Mouse (Mus musculus) intestine, embryonic 15.5 days (tissue): Measurements from ENCODE around the gene Pias4. TPM values are rescaled to one million over a fixed set of nuclear protein-coding genes. Genes with fewer than 3 reads are reported as not detected.
"Not testable (repeated sequence)": the region's sequence is repeated elsewhere in the genome, so short reads cannot be mapped to it uniquely, and the experiment has no call there.

ENCODE experiments used
- ATAC-seq: fragments of 200-750 bp; cut with Nextera tagmentation; 2 replicates; pipeline ENCODE4 v1.8.0; 2017; ENCODE audit warnings: moderate TSS enrichment, moderate library complexity
- H3K27ac ChIP-seq: fragments of 300-500 bp; sonication (generic); 2 replicates; pipeline ENCODE4 v1.5.1; 2015; ENCODE audit warnings: mild to moderate bottlenecking, inconsistent platforms
- H3K27me3 ChIP-seq: fragments of 300-500 bp; sonication (generic); replicated peaks from 2 replicates; pipeline ENCODE4 v1.6.1; 2015; ENCODE audit warnings: inconsistent platforms
- H3K36me3 ChIP-seq: fragments of 300-500 bp; sonication (generic); 2 replicates; pipeline ENCODE4 v1.6.1; 2015; ENCODE audit warnings: inconsistent platforms
- H3K4me1 ChIP-seq: fragments of 300-500 bp; sonication (generic); replicated peaks from 2 replicates; pipeline ENCODE4 v1.6.1; 2015; ENCODE audit warnings: inconsistent platforms
- H3K4me2 ChIP-seq: fragments of 300-500 bp; sonication (generic); replicated peaks from 2 replicates; pipeline ENCODE4 v1.6.1; 2015; ENCODE audit warnings: mild to moderate bottlenecking, inconsistent platforms
- H3K4me3 ChIP-seq: fragments of 300-500 bp; sonication (generic); replicated peaks from 2 replicates; pipeline ENCODE4 v1.5.1; 2015; ENCODE audit warnings: inconsistent platforms
- H3K9ac ChIP-seq: fragments of 300-500 bp; sonication (generic); 2 replicates; pipeline ENCODE4 v1.6.1; 2015; ENCODE audit warnings: inconsistent platforms
- H3K9me3 ChIP-seq: fragments of 300-500 bp; sonication (generic); 2 replicates; pipeline ENCODE4 v1.6.1; 2016; ENCODE audit warnings: inconsistent platforms
- WGBS: fragments of 180-500 bp; shearing (Covaris S2); methylation state at CpG from one replicate; pipeline ENCODE4 v1.1.7; 2015; 5-methylcytosine and 5-hydroxymethylcytosine counted together
- polyA plus RNA-seq: library from polyadenylated mRNA; unstranded; fragments of >200 nt; fragmentation: Nextera tagmentation; extraction: Ambion mirVana; gene quantifications from 2 replicates; pipeline ENCODE4 v1.2.1, GENCODE M21; 2015

Pias4 gene
- polyA plus RNA-seq, 1 experiment from 2014 or later: 47.2 TPM

DNA sequence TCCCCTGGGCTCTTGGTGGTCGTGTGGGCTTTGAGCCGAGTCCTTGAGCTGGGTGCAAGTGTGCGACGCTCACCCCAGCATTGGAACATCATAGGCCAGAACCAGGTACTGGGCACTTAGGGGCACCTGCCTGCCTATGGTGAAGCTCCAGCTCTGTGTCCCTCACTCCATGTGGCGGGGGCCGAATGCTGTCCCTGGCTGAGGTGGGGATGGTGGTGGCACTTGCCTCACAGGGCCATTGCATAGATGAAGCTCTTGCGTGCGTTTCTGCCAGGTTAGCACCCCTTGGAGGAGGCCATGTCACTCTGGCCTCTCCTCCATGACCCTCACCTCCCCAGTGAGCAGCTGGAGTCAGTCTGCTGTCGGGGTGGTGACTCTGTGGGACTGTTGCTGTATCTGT, 19.4 kb upstream of the Pias4 start:
- Histone ChIP-seq H3K9ac (no peak overlapping the region), H3K36me3 (peaks cover 23% of the 10 kb centered on the region)

GRCm38 (mm10) chr10:81184765-81185164, 17.0 kb upstream of the Pias4 start:
- peaks cover 38% of the 10 kb centered on the region for H3K36me3 ChIP-seq
- WGBS: 4% methylated on average over 4 of the region's 4 CpGs
- H3K4me1 ChIP-seq: peaks cover 32% of the 10 kb centered on the region
- peak; percentile 14; the same call in 1 of the 2 replicates for ATAC-seq
- H3K4me3 ChIP-seq: 0 out of 2 replicates have a peak overlapping the region, but pooled peaks have one; percentile 0
- H3K4me2 ChIP-seq: peak overlapping the region; percentile 57
- peak overlapping the region; percentile 69; the same call in 1 of the 2 replicates for H3K9ac ChIP-seq
- no peaks in the 10 kb centered on the region for H3K27me3 ChIP-seq
- no peaks in the 10 kb centered on the region for H3K9me3 ChIP-seq
- H3K27ac ChIP-seq: peak overlapping the region; percentile 89

More for the DNA sequence above, 19.4 kb upstream of the Pias4 start:
- no peak overlapping the region for H3K27ac ChIP-seq
- H3K27me3 ChIP-seq: no peaks in the 10 kb centered on the region
- no peak for ATAC-seq
- no peak overlapping the region for H3K4me3 ChIP-seq
- H3K9me3 ChIP-seq: no peaks in the 10 kb centered on the region
- H3K4me2 ChIP-seq: no peak overlapping the region
- peaks cover 36% of the 10 kb centered on the region for H3K4me1 ChIP-seq
- 93% methylated on average over 9 of the region's 9 CpGs for WGBS

DNA sequence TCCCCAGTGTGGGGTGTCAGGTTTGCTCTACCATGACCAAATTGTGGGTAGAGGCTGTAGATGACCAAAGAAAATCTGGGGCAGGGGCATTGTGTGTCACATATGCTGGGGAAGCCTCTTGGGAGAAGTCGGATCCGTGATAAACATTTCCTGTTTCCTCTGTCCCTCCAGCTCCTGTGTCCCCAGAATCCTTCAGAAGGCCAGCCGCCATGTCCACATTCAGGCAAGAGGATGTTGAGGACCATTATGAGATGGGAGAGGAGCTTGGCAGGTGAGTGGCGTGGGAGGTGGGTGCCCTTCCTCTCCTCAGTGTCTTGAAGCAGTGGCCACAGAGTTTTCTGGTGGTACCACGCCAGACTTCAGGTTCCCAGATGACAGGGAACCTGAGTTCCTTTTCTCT, 16.1 kb upstream of the Pias4 start, which contains the start of gene 4930442H23Rik:
Gene 4930442H23Rik, minus strand, starts transcription at position 45 of the 400 bp plus-strand sequence.
- Histone ChIP-seq H3K9me3 (no peaks in the 10 kb centered on the region), H3K9ac (peak within 1 kb of the TSS; percentile 69), H3K4me3 (peak within 1 kb of the TSS; percentile 72), H3K27ac (peak within 1 kb of the TSS; percentile 91), H3K36me3 (peaks cover 46% of the 10 kb centered on the region), H3K27me3 (no peaks in the 10 kb centered on the region), H3K4me1 (peaks cover 37% of the 10 kb centered on the region), H3K4me2 (peak within 1 kb of the TSS; percentile 57)
- 78% methylated on average over 5 of the region's 5 CpGs for WGBS
- ATAC-seq: no peak

- Histone ChIP-seq H3K4me1 (peaks cover 49% of the 10 kb centered on the region), H3K9ac (peak within 1 kb of the TSS; percentile 69), H3K36me3 (peaks cover 58% of the 10 kb centered on the region), H3K4me3 (peak within 1 kb of the TSS; percentile 72), H3K9me3 (no peaks in the 10 kb centered on the region), H3K27ac (peak within 1 kb of the TSS; percentile 91), H3K4me2 (peak within 1 kb of the TSS; percentile 57), H3K27me3 (no peaks in the 10 kb centered on the region)
- ATAC-seq: peak; percentile 96
- WGBS: 4% methylated on average over 53 of the region's 53 CpGs
Observed at GRCm38 (mm10) chr10:81182336-81183333, 14.9 kb upstream of the Pias4 start, which contains the start of gene Dapk3. TSS of gene Dapk3 (plus strand) at chr10:81183005.

GRCm38 (mm10) chr10:81181860-81182259, 14.1 kb upstream of the Pias4 start:
- H3K9me3 ChIP-seq, H3K4me2 ChIP-seq, H3K9ac ChIP-seq, ATAC-seq, H3K27me3 ChIP-seq, H3K4me3 ChIP-seq: not testable (repeated sequence)
- Histone ChIP-seq H3K4me1 (peaks cover 49% of the 10 kb centered on the region), H3K36me3 (peaks cover 56% of the 10 kb centered on the region), H3K27ac (peak overlapping the region; percentile 33; the same call in 1 of the 2 replicates)
- WGBS: 82% methylated on average over 12 of the region's 12 CpGs

DNA sequence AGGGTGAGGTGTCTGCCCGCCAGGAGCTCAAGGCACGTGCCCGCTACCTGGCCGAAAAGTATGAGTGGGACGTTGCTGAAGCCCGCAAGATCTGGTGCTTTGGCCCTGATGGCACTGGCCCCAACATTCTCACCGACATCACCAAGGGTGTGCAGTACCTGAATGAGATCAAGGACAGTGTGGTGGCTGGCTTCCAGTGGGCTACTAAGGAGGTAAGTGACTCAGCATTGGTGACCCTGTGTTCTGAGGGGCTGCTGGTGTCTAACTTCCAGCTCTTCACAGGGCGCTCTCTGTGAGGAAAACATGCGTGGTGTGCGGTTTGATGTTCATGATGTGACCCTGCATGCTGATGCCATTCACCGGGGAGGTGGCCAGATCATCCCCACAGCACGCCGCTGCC, 13.2 kb upstream of the Pias4 start:
- H3K9ac ChIP-seq: no peak overlapping the region

DNA sequence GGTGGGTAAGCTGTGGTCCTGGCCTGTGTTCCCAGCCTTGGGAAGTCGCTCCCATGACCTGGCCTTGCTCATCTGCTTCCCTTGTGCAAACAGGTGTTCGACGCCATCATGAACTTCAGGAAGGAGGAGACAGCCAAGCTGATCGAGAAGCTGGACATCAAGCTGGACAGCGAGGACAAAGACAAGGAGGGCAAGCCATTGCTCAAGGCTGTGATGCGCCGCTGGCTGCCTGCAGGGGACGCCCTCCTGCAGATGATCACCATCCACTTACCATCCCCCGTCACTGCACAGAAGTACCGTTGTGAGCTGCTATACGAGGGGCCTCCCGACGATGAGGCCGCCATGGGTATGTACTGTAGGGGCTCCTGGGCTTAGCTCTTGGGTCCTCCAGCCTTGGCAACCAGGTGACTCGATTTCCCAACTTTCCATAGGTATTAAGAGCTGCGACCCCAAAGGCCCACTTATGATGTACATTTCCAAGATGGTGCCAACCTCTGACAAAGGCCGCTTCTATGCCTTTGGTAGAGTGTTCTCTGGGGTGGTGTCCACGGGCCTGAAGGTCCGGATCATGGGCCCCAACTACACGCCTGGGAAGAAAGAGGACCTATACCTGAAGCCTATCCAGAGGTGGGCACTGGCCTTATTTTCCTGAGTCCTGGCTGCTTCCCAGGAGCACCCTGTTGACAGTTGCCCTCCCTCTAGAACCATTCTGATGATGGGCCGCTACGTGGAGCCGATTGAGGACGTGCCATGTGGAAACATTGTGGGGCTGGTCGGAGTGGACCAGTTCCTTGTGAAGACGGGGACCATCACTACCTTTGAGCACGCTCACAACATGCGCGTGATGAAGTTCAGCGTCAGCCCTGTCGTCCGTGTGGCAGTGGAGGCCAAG, 12.0 kb upstream of the Pias4 start:
- no peak overlapping the region; the same call in 1 of the 2 replicates for H3K9ac ChIP-seq
- H3K4me1 ChIP-seq: peaks cover 48% of the 10 kb centered on the region
- no peak overlapping the region for H3K4me3 ChIP-seq
- peak overlapping the region; percentile 29 for H3K27ac ChIP-seq
- H3K4me2 ChIP-seq: no peak overlapping the region
- ATAC-seq: no peak
- H3K27me3 ChIP-seq: no peaks in the 10 kb centered on the region
- 86% methylated on average over 32 of the region's 32 CpGs for WGBS
- H3K36me3 ChIP-seq: peaks cover 54% of the 10 kb centered on the region
- no peaks in the 10 kb centered on the region for H3K9me3 ChIP-seq

More for the DNA sequence above, 13.2 kb upstream of the Pias4 start:
- no peak for ATAC-seq
- 0 out of 2 replicates have a peak overlapping the region, but pooled peaks have one; percentile 33 for H3K27ac ChIP-seq
- H3K4me3 ChIP-seq: no peak overlapping the region
- H3K9me3 ChIP-seq: no peaks in the 10 kb centered on the region
- H3K36me3 ChIP-seq: peaks cover 54% of the 10 kb centered on the region
- H3K4me1 ChIP-seq: peaks cover 50% of the 10 kb centered on the region
- H3K27me3 ChIP-seq: no peaks in the 10 kb centered on the region
- WGBS: 96% methylated on average over 13 of the region's 13 CpGs
- H3K4me2 ChIP-seq: no peak overlapping the region

DNA sequence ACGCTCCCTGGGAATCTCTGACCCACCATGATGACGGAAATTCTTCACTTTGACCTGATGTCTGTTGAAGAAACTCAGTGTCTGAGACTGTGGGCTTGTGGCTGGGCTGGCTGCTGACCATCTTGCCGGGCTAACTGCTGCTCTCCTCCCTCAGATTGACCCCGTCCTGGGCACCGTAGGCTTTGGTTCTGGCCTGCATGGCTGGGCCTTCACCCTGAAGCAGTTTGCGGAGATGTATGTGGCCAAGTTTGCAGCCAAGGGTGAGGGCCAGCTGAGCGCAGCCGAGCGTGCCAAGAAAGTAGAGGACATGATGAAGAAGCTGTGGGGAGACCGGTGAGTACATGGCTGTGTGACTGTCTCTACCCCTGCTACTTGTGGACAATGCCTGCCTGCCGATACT, 11.2 kb upstream of the Pias4 start:
- peaks cover 46% of the 10 kb centered on the region for H3K4me1 ChIP-seq
- H3K4me2 ChIP-seq: 0 out of 2 replicates have a peak overlapping the region, but pooled peaks have one; percentile 92
- H3K9ac ChIP-seq: no peak overlapping the region
- no peak overlapping the region for H3K27ac ChIP-seq
- no peaks in the 10 kb centered on the region for H3K27me3 ChIP-seq
- no peak overlapping the region for H3K4me3 ChIP-seq
- WGBS: 90% methylated on average over 11 of the region's 11 CpGs
- no peaks in the 10 kb centered on the region for H3K9me3 ChIP-seq
- H3K36me3 ChIP-seq: peaks cover 49% of the 10 kb centered on the region
- ATAC-seq: no peak

DNA sequence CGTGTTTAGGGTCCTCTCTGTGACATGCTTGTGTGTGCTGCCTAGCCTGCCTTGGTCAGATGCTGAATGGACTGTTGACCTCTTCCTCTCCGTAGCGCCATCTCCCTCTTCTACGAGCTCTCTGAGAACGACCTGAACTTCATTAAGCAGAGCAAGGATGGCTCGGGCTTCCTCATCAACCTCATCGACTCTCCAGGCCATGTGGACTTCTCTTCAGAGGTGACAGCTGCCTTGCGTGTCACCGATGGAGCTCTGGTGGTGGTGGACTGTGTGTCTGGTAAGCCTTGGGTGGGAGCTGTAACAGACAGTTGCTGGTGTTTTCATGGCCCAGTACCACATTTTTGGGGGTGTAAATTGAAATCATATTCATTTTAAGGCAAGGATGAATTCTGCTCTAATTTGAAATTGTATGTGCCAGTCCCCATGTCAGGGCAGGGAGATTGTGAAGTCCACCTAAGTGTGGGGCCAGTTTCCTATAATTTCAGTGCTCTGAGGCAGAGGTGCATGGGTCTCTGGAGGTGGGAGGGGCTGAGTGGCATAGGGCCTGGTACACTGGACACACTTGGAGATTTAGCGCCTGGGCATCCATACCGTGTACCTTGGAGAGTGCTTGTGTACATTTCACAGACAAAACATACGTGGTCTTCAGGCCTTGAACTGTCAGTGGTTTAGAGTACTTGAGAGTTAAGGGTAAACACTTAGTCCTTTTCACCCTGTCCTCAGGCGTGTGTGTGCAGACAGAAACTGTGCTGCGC, 10.4 kb upstream of the Pias4 start:
- peak overlapping the region; percentile 97 for H3K4me3 ChIP-seq
- peak overlapping the region; percentile 88; the same call in 1 of the 2 replicates for H3K27ac ChIP-seq
- peaks cover 46% of the 10 kb centered on the region for H3K4me1 ChIP-seq
- no peak for ATAC-seq
- H3K4me2 ChIP-seq: peak overlapping the region; percentile 92
- H3K27me3 ChIP-seq: no peaks in the 10 kb centered on the region
- H3K36me3 ChIP-seq: peaks cover 49% of the 10 kb centered on the region
- H3K9ac ChIP-seq: peak overlapping the region; percentile 94
- 53% methylated on average over 14 of the region's 14 CpGs for WGBS
- H3K9me3 ChIP-seq: no peaks in the 10 kb centered on the region

DNA sequence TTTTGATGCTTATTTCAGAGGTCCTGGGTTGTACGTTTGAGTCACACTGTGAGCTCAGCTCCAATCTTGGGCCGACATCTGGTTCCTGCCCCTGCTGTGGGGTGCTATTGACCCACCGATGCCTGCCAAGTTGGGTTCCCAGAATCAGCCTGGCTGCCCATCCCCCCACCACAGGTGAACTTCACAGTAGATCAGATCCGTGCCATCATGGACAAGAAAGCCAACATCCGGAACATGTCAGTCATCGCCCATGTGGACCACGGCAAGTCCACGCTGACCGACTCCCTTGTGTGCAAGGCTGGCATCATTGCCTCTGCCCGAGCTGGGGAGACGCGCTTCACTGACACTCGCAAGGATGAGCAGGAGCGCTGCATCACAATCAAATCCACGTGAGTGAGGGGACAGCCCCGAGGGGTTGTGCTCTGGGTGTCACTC, 9.8 kb upstream of the Pias4 start:
- peak overlapping the region; percentile 88 for H3K27ac ChIP-seq
- H3K27me3 ChIP-seq: no peaks in the 10 kb centered on the region
- peak overlapping the region; percentile 94 for H3K9ac ChIP-seq
- H3K36me3 ChIP-seq: peaks cover 49% of the 10 kb centered on the region
- ATAC-seq: no peak
- H3K4me2 ChIP-seq: peak overlapping the region; percentile 92
- WGBS: 8% methylated on average over 16 of the region's 16 CpGs
- H3K4me3 ChIP-seq: peak overlapping the region; percentile 97
- no peaks in the 10 kb centered on the region for H3K9me3 ChIP-seq
- peaks cover 48% of the 10 kb centered on the region for H3K4me1 ChIP-seq
